Mouse (Mus musculus) activated CD4-positive, CD25-positive, alpha-beta regulatory T cell, adult 4 months (primary cell): ENCODE measurements around the gene Col4a2. TPM values are rescaled to one million over a fixed set of nuclear protein-coding genes. Genes with fewer than 3 reads are reported as not detected.

ENCODE experiments used
- polyA plus RNA-seq, 2 experiments: library from polyadenylated mRNA; unstranded; fragments of 100-300 nt; shearing (Covaris generic); gene quantifications; one replicate each; pipeline ENCODE4 v1.2.1; 2017

Col4a2 gene
- polyA plus RNA-seq, 2 experiments from 2014 or later: not detected

Other genes with a start within 250 kb of the Col4a2 start
- not detected for gene Col4a1, start within 50 bp of the Col4a2 start, polyA plus RNA-seq
- gene Rab20, start 165.9 kb downstream of the Col4a2 start, polyA plus RNA-seq: 1 to 10 TPM; 7.8 to 8.7 TPM
- 10 to 100 TPM; 46.7 to 61.4 TPM for gene Naxd, start 184.7 kb downstream of the Col4a2 start, polyA plus RNA-seq
- gene Cars2, start 238.0 kb downstream of the Col4a2 start, polyA plus RNA-seq: 10 to 100 TPM; 11.2 to 15.7 TPM
- gene Ing1, start 242.8 kb downstream of the Col4a2 start, polyA plus RNA-seq: 10 to 100 TPM; 59.6 to 65.6 TPM